Mouse (Mus musculus): ENCODE data around the gene Atg4d.

DNA sequence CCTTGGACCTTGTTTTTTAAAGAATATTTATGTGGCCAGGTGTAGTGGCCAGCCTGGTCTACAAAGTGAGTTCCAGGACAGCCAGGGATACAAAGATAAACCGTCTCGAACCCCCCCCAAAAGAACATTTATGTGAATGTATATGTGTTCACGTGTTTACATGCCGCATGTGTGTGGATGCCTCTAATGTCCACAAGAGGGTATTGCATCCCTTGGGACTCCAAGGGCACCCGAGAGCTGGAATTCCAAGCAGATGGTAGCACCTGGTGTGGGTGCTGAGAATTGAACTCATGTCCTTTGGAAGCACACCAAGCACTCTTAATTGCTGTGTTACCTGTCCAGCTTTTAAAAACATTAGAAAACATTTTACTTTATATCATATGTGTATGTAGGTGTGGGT is 18.5 kb downstream of the Atg4d start:
- TF ChIP-seq POLR2AphosphoS2 (IDR thresholded peaks at IDR 0.05; ENCODE audit: insufficient read length, low read depth) (no peak), POLR2A (IDR thresholded peaks at IDR 0.05; ENCODE audit: insufficient read length, low read depth) (no peak), E2F4 (IDR thresholded peaks at IDR 0.05; ENCODE audit: insufficient read depth) (no peak), MAX (IDR thresholded peaks at IDR 0.05; ENCODE audit: low read depth) (no peak), SRF (IDR thresholded peaks at IDR 0.05; ENCODE audit: control insufficient read depth, insufficient read length, low read depth) (no peak), USF1 (IDR thresholded peaks at IDR 0.05; ENCODE audit: low read depth) (no peak), MYOG (IDR thresholded peaks at IDR 0.05; ENCODE audit: control insufficient read depth in 1 of 3, insufficient read depth in 1 of 3, insufficient read length in 2 of 3, low read depth in 2 of 3) (no peak), TCF12 (IDR thresholded peaks at IDR 0.05; ENCODE audit: insufficient read depth, poor library complexity, severe bottlenecking) (no peak)

Measured in myocyte (in vitro differentiated cells).